Mouse (Mus musculus): ENCODE measurements around the gene Lyl1. TPM values are rescaled to one million over a fixed set of nuclear protein-coding genes. Genes with fewer than 3 reads are reported as not detected.

The Lyl1 gene
- total RNA-seq, 2 experiments from 2014 or later: 5.4 to 5.7 TPM

GRCm38 (mm10) chr8:84736521-84736920 lies 35.3 kb downstream of the Lyl1 start:
- DNase-seq: no peak
- intact Hi-C loops (cut with DNase I): no loop called here

- peak; percentile 83 to 84 for DNase-seq
- intact Hi-C loops (cut with DNase I): loop anchor here (1.0 kb wide), 2 partner anchors 27 to 74 kb away; no protein-coding TSS in a partner anchor
Measured at GRCm38 (mm10) chr8:84737608-84738007, 36.4 kb downstream of the Lyl1 start.

GRCm38 (mm10) chr8:84738266-84738665 lies 37.0 kb downstream of the Lyl1 start:
- intact Hi-C loops (cut with DNase I): no loop called here
- no peak for DNase-seq

- no peak for DNase-seq
- intact Hi-C loops (cut with DNase I): no loop called here
Measured at GRCm38 (mm10) chr8:84738715-84739400, 37.6 kb downstream of the Lyl1 start.

- intact Hi-C loops (cut with DNase I): no loop called here
Measured at GRCm38 (mm10) chr8:84739401-84739742, 38.1 kb downstream of the Lyl1 start.

GRCm38 (mm10) chr8:84740895-84741843 lies 39.9 kb downstream of the Lyl1 start:
- intact Hi-C loops (cut with DNase I): no loop called here

More at GRCm38 (mm10) chr8:84739401-84739742, 38.1 kb downstream of the Lyl1 start:
- no peak for DNase-seq

GRCm38 (mm10) chr8:84742171-84743053 lies 41.2 kb downstream of the Lyl1 start:
- intact Hi-C loops (cut with DNase I): no loop called here
- peak; percentile 58 to 76 for DNase-seq

More at GRCm38 (mm10) chr8:84740895-84741843, 39.9 kb downstream of the Lyl1 start:
- DNase-seq: no peak

GRCm38 (mm10) chr8:84743054-84743415 lies 41.8 kb downstream of the Lyl1 start:
- intact Hi-C loops (cut with DNase I): no loop called here
- no peak for DNase-seq

- intact Hi-C loops (cut with DNase I): no loop called here
- DNase-seq: peak; percentile 80 to 84
Measured at GRCm38 (mm10) chr8:84743517-84744420, 42.5 kb downstream of the Lyl1 start.

- intact Hi-C loops (cut with DNase I): no loop called here
Measured at GRCm38 (mm10) chr8:84745032-84745925, 44.0 kb downstream of the Lyl1 start.

GRCm38 (mm10) chr8:84749519-84749918 lies 48.3 kb downstream of the Lyl1 start:
- no peak for DNase-seq
- intact Hi-C loops (cut with DNase I): no loop called here

More at GRCm38 (mm10) chr8:84745032-84745925, 44.0 kb downstream of the Lyl1 start:
- peak in 1 of 2 experiments; percentile 16 for DNase-seq

GRCm38 (mm10) chr8:84752734-84753582 lies 51.7 kb downstream of the Lyl1 start:
- intact Hi-C loops (cut with DNase I): no loop called here

More at GRCm38 (mm10) chr8:84752734-84753582, 51.7 kb downstream of the Lyl1 start:
- DNase-seq: no peak

Other genes starting within 250 kb of the Lyl1 start
- 10 to 100 TPM; 12.6 to 16.5 TPM for gene Ier2, start 38.6 kb upstream of the Lyl1 start, total RNA-seq (2021)
- gene Trmt1, start 15.2 kb upstream of the Lyl1 start, total RNA-seq (2021): 10 to 100 TPM; 36.1 to 39.2 TPM
- gene Nacc1, start 13.6 kb upstream of the Lyl1 start, total RNA-seq (2021): 10 to 100 TPM; 27.3 to 30.1 TPM
- gene G430095P16Rik, start 21.6 kb downstream of the Lyl1 start, total RNA-seq (2021): under 1 TPM in 1 of 2 experiments, not detected in 1; 0.44 TPM
- 100 to 1,000 TPM; 279 to 296 TPM for gene Nfix, start 98.9 kb downstream of the Lyl1 start, total RNA-seq (2021)
- 1 to 10 TPM; 9.3 to 9.9 TPM for gene Dand5, start 121.4 kb downstream of the Lyl1 start, total RNA-seq (2021)
- 10 to 100 TPM; 28.5 to 29.5 TPM for gene Gadd45gip1, start 130.1 kb downstream of the Lyl1 start, total RNA-seq (2021)
- gene Rad23a, start 139.2 kb downstream of the Lyl1 start, total RNA-seq (2021): 10 to 100 TPM; 84.0 to 87.4 TPM
- 100 to 1,000 TPM; 337 to 380 TPM for gene Calr, start 145.5 kb downstream of the Lyl1 start, total RNA-seq (2021)
- gene Farsa, start 155.5 kb downstream of the Lyl1 start, total RNA-seq (2021): 10 to 100 TPM; 23.1 TPM
- gene Syce2, start 170.7 kb downstream of the Lyl1 start, total RNA-seq (2021): 1 to 10 TPM; 3.8 to 4.1 TPM
- 10 to 100 TPM; 71.3 to 77.2 TPM for gene Gcdh, start 192.5 kb downstream of the Lyl1 start, total RNA-seq (2021)
- gene Klf1, start 200.5 kb downstream of the Lyl1 start, total RNA-seq (2021): not detected
- gene Dnase2a, start 207.1 kb downstream of the Lyl1 start, total RNA-seq (2021): 10 to 100 TPM in 1 of 2 experiments, 1 to 10 TPM in 1; 7.3 to 11.7 TPM
- gene Mast1, start 235.9 kb downstream of the Lyl1 start, total RNA-seq (2021): under 1 TPM; 0.11 to 0.14 TPM
- gene Rtbdn, start 245.5 kb downstream of the Lyl1 start, total RNA-seq (2021): not detected